Mouse (Mus musculus): ENCODE results near the gene Sspn. TPM values are rescaled to one million over a fixed set of nuclear protein-coding genes. Genes with fewer than 3 reads are reported as not detected.

The Sspn gene
- polyA plus RNA-seq, 1 experiment: 2.2 TPM

GRCm38 (mm10) chr6:145904616-145905015, 26.8 kb upstream of the Sspn start:
- TF ChIP-seq CTCF (IDR thresholded peaks at IDR 0.05; ENCODE audit: borderline replicate concordance, extremely low read depth, insufficient read depth, insufficient read length) (no peak), POLR2A (IDR thresholded peaks at IDR 0.05; ENCODE audit: borderline replicate concordance, extremely low read depth, insufficient read depth, insufficient read length, poor library complexity, severe bottlenecking) (no peak)
- no peak for DNase-seq (ENCODE audit: low read depth)

DNA sequence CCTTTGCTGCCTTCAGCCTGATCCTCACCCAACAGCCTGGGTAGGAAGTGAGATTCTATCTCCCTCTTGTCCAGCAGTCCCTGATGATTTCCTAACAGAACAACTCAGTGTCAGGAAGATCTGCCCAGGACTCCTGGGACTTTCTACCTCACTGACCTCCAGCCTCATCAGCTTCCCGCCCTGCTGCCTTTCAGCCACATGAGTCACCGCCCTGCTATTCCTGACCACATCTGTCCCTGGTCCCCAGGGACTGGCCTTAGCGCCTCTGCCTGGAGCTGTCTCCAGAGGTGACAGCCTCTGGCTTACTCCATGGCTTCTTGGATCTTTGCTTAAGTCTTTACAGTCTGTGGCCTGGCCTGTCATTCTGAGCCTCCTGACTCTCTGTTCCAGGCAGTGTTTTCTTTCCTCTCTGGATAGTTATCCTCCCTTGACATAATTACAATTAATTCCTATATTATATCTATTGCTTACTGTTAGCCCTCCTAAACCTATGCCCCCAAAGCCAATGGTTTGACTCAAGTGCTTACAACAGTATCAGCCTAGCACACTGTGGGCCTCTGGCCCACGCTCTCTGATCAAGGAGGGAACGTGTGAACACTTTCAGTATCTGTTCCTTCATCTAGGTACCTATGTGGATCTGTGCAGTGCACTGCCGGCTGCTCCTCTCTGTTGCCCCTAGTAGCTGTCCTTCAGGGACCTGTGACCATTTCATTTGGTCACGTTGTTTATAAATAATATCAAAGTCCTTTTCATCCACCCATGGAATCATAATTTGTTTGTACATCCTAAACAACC, 25.1 kb upstream of the Sspn start:
- TF ChIP-seq CTCF (IDR thresholded peaks at IDR 0.05; ENCODE audit: borderline replicate concordance, extremely low read depth, insufficient read depth, insufficient read length): no peak
- no peak for TF ChIP-seq POLR2A (IDR thresholded peaks at IDR 0.05; ENCODE audit: borderline replicate concordance, extremely low read depth, insufficient read depth, insufficient read length, poor library complexity, severe bottlenecking)
- no peak for DNase-seq (ENCODE audit: low read depth)

DNA sequence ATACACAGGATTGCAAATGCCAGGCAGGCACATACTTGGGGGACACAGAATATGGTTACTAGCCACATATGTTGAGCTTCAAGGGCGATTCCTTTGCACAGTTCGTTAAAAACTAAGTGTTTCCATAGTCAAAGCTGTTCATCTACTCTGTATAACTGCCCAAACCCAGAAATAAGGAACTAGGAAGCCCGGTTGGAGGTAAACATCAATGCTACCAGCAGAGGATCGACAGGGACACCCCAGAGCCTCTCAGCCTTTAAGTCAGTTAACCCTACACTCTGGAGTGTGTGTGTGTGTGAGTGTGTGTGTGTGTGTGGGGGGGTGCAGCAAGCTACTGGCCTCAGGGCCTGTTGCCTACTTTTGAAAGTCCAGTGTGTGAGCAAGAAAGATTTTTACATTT, 21.5 kb upstream of the Sspn start:
- no peak for DNase-seq (ENCODE audit: low read depth)
- TF ChIP-seq CTCF (IDR thresholded peaks at IDR 0.05; ENCODE audit: borderline replicate concordance, extremely low read depth, insufficient read depth, insufficient read length) (no peak), POLR2A (IDR thresholded peaks at IDR 0.05; ENCODE audit: borderline replicate concordance, extremely low read depth, insufficient read depth, insufficient read length, poor library complexity, severe bottlenecking) (no peak)

- no peak for TF ChIP-seq POLR2A (IDR thresholded peaks at IDR 0.05; ENCODE audit: borderline replicate concordance, extremely low read depth, insufficient read depth, insufficient read length, poor library complexity, severe bottlenecking)
- no peak for TF ChIP-seq CTCF (IDR thresholded peaks at IDR 0.05; ENCODE audit: borderline replicate concordance, extremely low read depth, insufficient read depth, insufficient read length)
Measured at GRCm38 (mm10) chr6:145910469-145911426, 20.7 kb upstream of the Sspn start.

GRCm38 (mm10) chr6:145912232-145912631, 19.2 kb upstream of the Sspn start:
- TF ChIP-seq POLR2A (IDR thresholded peaks at IDR 0.05; ENCODE audit: borderline replicate concordance, extremely low read depth, insufficient read depth, insufficient read length, poor library complexity, severe bottlenecking) (no peak), CTCF (IDR thresholded peaks at IDR 0.05; ENCODE audit: borderline replicate concordance, extremely low read depth, insufficient read depth, insufficient read length) (no peak)
- DNase-seq (ENCODE audit: low read depth): no peak

More at GRCm38 (mm10) chr6:145910469-145911426, 20.7 kb upstream of the Sspn start:
- DNase-seq (ENCODE audit: low read depth): no peak

- TF ChIP-seq POLR2A (IDR thresholded peaks at IDR 0.05; ENCODE audit: borderline replicate concordance, extremely low read depth, insufficient read depth, insufficient read length, poor library complexity, severe bottlenecking): no peak
- TF ChIP-seq CTCF (IDR thresholded peaks at IDR 0.05; ENCODE audit: borderline replicate concordance, extremely low read depth, insufficient read depth, insufficient read length): no peak
- no peak for DNase-seq (ENCODE audit: low read depth)
Measured at GRCm38 (mm10) chr6:145915435-145915834, 16.0 kb upstream of the Sspn start.

DNA sequence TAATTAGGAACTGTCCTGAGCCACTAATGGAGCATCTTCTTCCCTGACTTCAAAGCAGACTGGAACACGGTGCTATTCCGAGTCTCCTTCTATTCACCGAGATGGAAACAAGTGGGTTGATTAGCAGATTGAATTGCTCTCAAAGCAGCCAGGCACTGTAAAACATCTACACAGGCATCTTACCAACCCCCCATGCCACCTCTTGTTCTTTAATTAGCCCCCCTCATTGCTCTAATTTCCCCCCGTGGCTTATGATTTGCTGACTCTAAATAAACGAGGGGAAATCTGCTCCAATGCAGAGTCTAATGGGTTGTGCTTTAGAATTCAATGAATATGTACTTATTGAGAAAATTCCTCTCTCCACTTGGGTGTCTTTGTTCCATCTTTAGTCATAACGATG, 15.0 kb upstream of the Sspn start:
- TF ChIP-seq CTCF (IDR thresholded peaks at IDR 0.05; ENCODE audit: borderline replicate concordance, extremely low read depth, insufficient read depth, insufficient read length) (no peak), POLR2A (IDR thresholded peaks at IDR 0.05; ENCODE audit: borderline replicate concordance, extremely low read depth, insufficient read depth, insufficient read length, poor library complexity, severe bottlenecking) (no peak)
- peak; percentile 69 for DNase-seq (ENCODE audit: low read depth)

DNA sequence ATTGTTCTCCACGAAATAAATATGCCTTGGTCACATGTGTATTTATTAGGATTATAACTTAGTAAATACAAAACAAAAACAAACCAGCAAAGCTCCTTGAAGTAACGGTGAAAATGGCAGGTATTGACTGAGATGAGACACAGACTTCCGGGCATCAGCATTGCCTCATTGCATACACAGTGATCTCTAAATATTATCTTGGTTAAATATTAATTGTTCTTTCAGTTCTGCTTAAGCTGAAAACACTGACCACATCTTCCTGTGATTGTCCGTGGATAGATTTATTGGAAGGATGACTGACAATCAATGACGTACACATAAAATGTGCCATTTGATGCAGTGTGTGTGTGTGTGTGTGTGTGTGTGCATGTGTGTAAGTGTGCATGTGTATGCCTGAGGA, 13.2 kb upstream of the Sspn start:
- DNase-seq (ENCODE audit: low read depth): no peak
- TF ChIP-seq CTCF (IDR thresholded peaks at IDR 0.05; ENCODE audit: borderline replicate concordance, extremely low read depth, insufficient read depth, insufficient read length) (no peak), POLR2A (IDR thresholded peaks at IDR 0.05; ENCODE audit: borderline replicate concordance, extremely low read depth, insufficient read depth, insufficient read length, poor library complexity, severe bottlenecking) (no peak)

- DNase-seq (ENCODE audit: low read depth): no peak
- TF ChIP-seq POLR2A (IDR thresholded peaks at IDR 0.05; ENCODE audit: borderline replicate concordance, extremely low read depth, insufficient read depth, insufficient read length, poor library complexity, severe bottlenecking): no peak
- TF ChIP-seq CTCF (IDR thresholded peaks at IDR 0.05; ENCODE audit: borderline replicate concordance, extremely low read depth, insufficient read depth, insufficient read length): no peak
Measured at GRCm38 (mm10) chr6:145923594-145923993, 7.8 kb upstream of the Sspn start.

DNA sequence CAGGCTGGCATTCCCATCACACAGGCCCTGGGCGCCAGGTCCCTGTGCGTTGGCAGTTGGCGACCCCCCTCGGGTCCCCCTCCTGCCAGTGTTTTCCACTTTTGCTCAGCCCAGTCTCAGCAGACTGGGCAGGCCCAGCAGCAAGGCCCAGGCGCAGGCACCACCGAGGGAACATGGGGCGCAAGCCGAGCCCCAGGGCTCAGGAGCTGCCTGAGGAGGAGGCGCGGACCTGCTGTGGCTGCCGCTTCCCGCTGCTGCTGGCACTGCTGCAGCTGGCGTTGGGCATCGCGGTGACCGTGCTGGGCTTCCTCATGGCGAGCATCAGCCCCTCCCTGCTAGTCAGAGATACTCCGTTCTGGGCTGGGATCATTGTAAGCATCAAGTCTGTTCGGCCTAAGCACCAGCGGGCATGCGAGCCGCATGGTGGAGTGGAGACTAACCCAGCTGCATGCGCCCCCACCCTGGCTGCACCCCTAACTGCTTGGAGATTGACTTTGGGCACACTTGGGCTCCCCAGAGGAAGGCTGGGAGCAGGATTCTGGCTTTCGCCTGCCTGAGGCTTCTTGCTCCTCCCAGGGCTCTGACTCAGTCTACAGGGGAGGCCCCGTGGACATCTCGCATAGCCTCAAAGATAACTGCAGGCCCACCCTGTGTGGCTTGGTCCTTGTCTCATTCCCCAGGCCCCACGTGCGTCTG, 2.7 kb downstream of the Sspn start:
- TF ChIP-seq CTCF (IDR thresholded peaks at IDR 0.05; ENCODE audit: borderline replicate concordance, extremely low read depth, insufficient read depth, insufficient read length) (no peak), POLR2A (IDR thresholded peaks at IDR 0.05; ENCODE audit: borderline replicate concordance, extremely low read depth, insufficient read depth, insufficient read length, poor library complexity, severe bottlenecking) (peak; percentile 67)
- DNase-seq (ENCODE audit: low read depth): peak; percentile 96
